Mouse (Mus musculus) CH12.LX (cell line): ENCODE results near the gene Rsph10b. TPM values are rescaled to one million over a fixed set of nuclear protein-coding genes. Genes with fewer than 3 reads are reported as not detected.

Experiments
- DNase-seq: peaks from one replicate; pipeline ENCODE4 v3.0.0-alpha.2; 2013; ENCODE audit errors: extremely low read depth
- H3K27ac ChIP-seq: 2 replicates; pipeline ENCODE4 v1.5.1; 2012; ENCODE audit warnings: low read depth, mild to moderate bottlenecking, control low read depth, moderate library complexity; ENCODE audit not compliant: insufficient read depth
- H3K27me3 ChIP-seq: replicated peaks from 2 replicates; pipeline ENCODE3; 2012; ENCODE audit warnings: inconsistent platforms
- H3K36me3 ChIP-seq, 2 experiments: replicated peaks in 1 of 2; 2 replicates each; pipeline versions ENCODE3 to v1.6.1; 2012; ENCODE audit warnings: inconsistent platforms in 1 of 2, low read length in 1 of 2, mild to moderate bottlenecking in 1 of 2, mixed read lengths in 1 of 2, moderate library complexity in 1 of 2; ENCODE audit not compliant: control insufficient read depth in 1 of 2, insufficient read depth in 1 of 2
- H3K4me1 ChIP-seq, 2 experiments: 2 replicates each; pipeline ENCODE4 v1.6.1; 2012; ENCODE audit warnings: inconsistent platforms in 1 of 2, moderate library complexity in 1 of 2; ENCODE audit not compliant: insufficient read depth in 2 of 2, control insufficient read depth in 1 of 2
- H3K4me2 ChIP-seq: 2 replicates; pipeline ENCODE4 v1.6.1; 2012; ENCODE audit warnings: low read depth, mild to moderate bottlenecking, control low read depth; ENCODE audit not compliant: poor library complexity, insufficient read depth, severe bottlenecking
- H3K4me3 ChIP-seq, 3 experiments: fragments of 150-350 bp in 1 of 3; sonication (generic) in 1 of 3; replicated peaks in 1 of 3; 2 replicates each; pipeline versions ENCODE3 to v1.5.1; 2011 to 2012; ENCODE audit warnings: low read depth in 2 of 3, low read length in 2 of 3, mild to moderate bottlenecking in 2 of 3, moderate library complexity in 2 of 3, control low read depth in 1 of 3, improper control_type of control experiment in 1 of 3, inconsistent platforms in 1 of 3, mixed read lengths in 1 of 3; ENCODE audit not compliant: poor library complexity in 1 of 3
- H3K79me2 ChIP-seq: replicated peaks from 2 replicates; pipeline ENCODE4 v1.6.1; 2012; ENCODE audit warnings: mild to moderate bottlenecking, moderate library complexity; ENCODE audit not compliant: control insufficient read depth, poor library complexity, insufficient read depth, severe bottlenecking; ENCODE audit errors: extremely low read depth
- H3K9ac ChIP-seq: 2 replicates; pipeline ENCODE4 v1.6.1; 2012; ENCODE audit warnings: low read depth, mild to moderate bottlenecking, control low read depth, moderate library complexity; ENCODE audit not compliant: insufficient read depth
- H3K9me3 ChIP-seq: replicated peaks from 2 replicates; pipeline ENCODE3; 2012; ENCODE audit warnings: low read length, inconsistent platforms, mixed read lengths
- BHLHE40 ChIP-seq: IDR thresholded peaks from 2 replicates; pipeline ENCODE4 v1.6.1; 2011; ENCODE audit warnings: mild to moderate bottlenecking, low read depth, low read length, improper control_type of control experiment
- CHD1 ChIP-seq: IDR thresholded peaks from 2 replicates; pipeline ENCODE4 v1.6.1; 2012; ENCODE audit warnings: low read depth, low read length, improper control_type of control experiment, inconsistent platforms
- CHD2 ChIP-seq: IDR thresholded peaks from 2 replicates; pipeline ENCODE4 v1.6.1; 2011; ENCODE audit warnings: low read length, improper control_type of control experiment
- E2F4 ChIP-seq: IDR thresholded peaks from 2 replicates; pipeline ENCODE4 v1.6.1; 2011; ENCODE audit warnings: low read depth, low read length, improper control_type of control experiment; ENCODE audit not compliant: insufficient replicate concordance
- HCFC1 ChIP-seq: IDR thresholded peaks from 2 replicates; pipeline ENCODE4 v1.6.1; 2012; ENCODE audit warnings: low read depth, mild to moderate bottlenecking, inconsistent platforms, low read length, improper control_type of control experiment
- IRF4 ChIP-seq: IDR thresholded peaks from 2 replicates; pipeline ENCODE4 v1.6.1; 2014; ENCODE audit warnings: low read depth, mild to moderate bottlenecking, inconsistent platforms, low read length, improper control_type of control experiment
- MAZ ChIP-seq: IDR thresholded peaks from 2 replicates; pipeline ENCODE4 v1.6.1; 2012; ENCODE audit warnings: low read depth, mild to moderate bottlenecking, inconsistent platforms, low read length, improper control_type of control experiment, moderate library complexity
- MEF2A ChIP-seq: IDR thresholded peaks from 2 replicates; pipeline ENCODE4 v1.6.1; 2014; ENCODE audit warnings: low read depth, mild to moderate bottlenecking, inconsistent platforms, low read length, improper control_type of control experiment, borderline replicate concordance
- MXI1 ChIP-seq: IDR thresholded peaks from 2 replicates; pipeline ENCODE4 v1.6.1; 2011; ENCODE audit warnings: mild to moderate bottlenecking, low read depth, low read length, improper control_type of control experiment
- MYC ChIP-seq: IDR thresholded peaks from 2 replicates; pipeline ENCODE4 v1.6.1; 2011; ENCODE audit warnings: low read depth, mild to moderate bottlenecking, improper control_type of control experiment, low read length
- NRF1 ChIP-seq: IDR thresholded peaks from 2 replicates; pipeline ENCODE4 v1.6.1; 2014; ENCODE audit warnings: low read depth, mild to moderate bottlenecking, inconsistent platforms, low read length, improper control_type of control experiment, moderate library complexity
- POLR2AphosphoS2 ChIP-seq: IDR thresholded peaks from 2 replicates; pipeline ENCODE4 v1.6.1; 2011; ENCODE audit warnings: low read depth, low read length, improper control_type of control experiment
- RAD21 ChIP-seq: IDR thresholded peaks from 2 replicates; pipeline ENCODE4 v1.6.1; 2011; ENCODE audit warnings: low read depth, mild to moderate bottlenecking, low read length, improper control_type of control experiment, moderate library complexity
- SMC3 ChIP-seq: IDR thresholded peaks from 2 replicates; pipeline ENCODE4 v1.6.1; 2011; ENCODE audit warnings: low read depth, low read length, improper control_type of control experiment
- TBP ChIP-seq: conservative IDR thresholded peaks from 2 replicates; pipeline ENCODE4 v1.6.1; 2011; ENCODE audit warnings: low read depth, low read length, improper control_type of control experiment
- UBTF ChIP-seq: IDR thresholded peaks from 2 replicates; pipeline ENCODE4 v1.6.1; 2012; ENCODE audit warnings: low read depth, mild to moderate bottlenecking, inconsistent platforms, low read length, improper control_type of control experiment, moderate library complexity
- USF2 ChIP-seq: conservative IDR thresholded peaks from 2 replicates; pipeline ENCODE4 v1.6.1; 2011; ENCODE audit warnings: low read depth, low read length, improper control_type of control experiment
- ZC3H11A ChIP-seq: IDR thresholded peaks from 2 replicates; pipeline ENCODE4 v1.6.1; 2012; ENCODE audit warnings: low read depth, mild to moderate bottlenecking, inconsistent platforms, low read length, improper control_type of control experiment
- ZKSCAN1 ChIP-seq: IDR thresholded peaks from 2 replicates; pipeline ENCODE4 v1.6.1; 2012; ENCODE audit warnings: low read depth, inconsistent platforms, low read length, improper control_type of control experiment, borderline replicate concordance
- dilution Hi-C: fragments of 300-500 bp; cut with MboI; formaldehyde crosslinking; loops from 2 replicates; pipeline ENCODE4 v1.14.3; 2020; ENCODE audit warnings: low sequenced_read_pairs; ENCODE audit not compliant: extremely low pct_unique_long_range_greater_than_20kb, extremely low pct_ligation_motif_present
- in situ Hi-C: fragments of 300-500 bp; cut with MboI; formaldehyde crosslinking; loops from 3 replicates; pipeline ENCODE4 v1.14.3; 2019; ENCODE audit warnings: low sequenced_read_pairs, low pct_ligation_motif_present, low pct_unique_long_range_greater_than_20kb, mixed read lengths
- polyA plus RNA-seq: library from polyadenylated mRNA; unstranded; fragments of >175 nt; gene quantifications from 2 replicates; pipeline ENCODE4 v1.2.1, GENCODE M21; 2012; ENCODE audit warnings: low read depth; ENCODE audit not compliant: insufficient read length
- total RNA-seq, 2 experiments: library from RNA; depleted of rRNA; stranded (reverse); fragments of 300-350 nt in 1 of 2; fragments of >200 nt in 1 of 2; gene quantifications; 2 replicates each; pipeline ENCODE4 v1.2.3; 2012 to 2014

Rsph10b gene
- total and polyA plus RNA-seq, 3 experiments: 0.28 to 0.31 (median 0.30) TPM

GRCm38 (mm10) chr5:143897635-143898330 lies 35.1 kb upstream of the Rsph10b start, which contains the start of gene Ankrd61:
Gene Ankrd61 (minus strand): TSS chr5:143897685.
- in situ Hi-C loops: no loop called here
- no peak for DNase-seq
- TF ChIP-seq BHLHE40 (no peak), MEF2A (no peak), RAD21 (no peak), POLR2AphosphoS2 (no peak), SMC3 (no peak), NRF1 (no peak), IRF4 (no peak), ZC3H11A (no peak), MAZ (no peak), MXI1 (no peak), CHD2 (no peak), ZKSCAN1 (no peak), TBP (no peak), UBTF (no peak), HCFC1 (no peak), CHD1 (no peak), USF2 (no peak)
- dilution Hi-C loops: no loop called here
- H3K4me3 ChIP-seq: no peak within 1 kb of the TSS
- H3K27me3 ChIP-seq: no peaks in the 10 kb centered on the region
- no peak within 1 kb of the TSS for H3K9ac ChIP-seq
- no peaks in the 10 kb centered on the region for H3K9me3 ChIP-seq
- H3K4me2 ChIP-seq: no peak within 1 kb of the TSS
- H3K27ac ChIP-seq: no peak within 1 kb of the TSS
- no peaks in the 10 kb centered on the region for H3K79me2 ChIP-seq
- no peaks in the 10 kb centered on the region for H3K4me1 ChIP-seq
- peaks cover 51 to 90% of the 10 kb centered on the region in 2 experiments for H3K36me3 ChIP-seq

- in situ Hi-C loops: no loop called here
- TF ChIP-seq CHD2 (no peak), MYC (no peak), E2F4 (no peak)
- dilution Hi-C loops: no loop called here
- no peaks in the 10 kb centered on the region for H3K4me1 ChIP-seq
- no peak for DNase-seq
- H3K9me3 ChIP-seq: no peaks in the 10 kb centered on the region
- no peak overlapping the region for H3K27ac ChIP-seq
- H3K36me3 ChIP-seq: peaks cover 70 to 99% of the 10 kb centered on the region in 2 experiments
- H3K9ac ChIP-seq: no peak overlapping the region
- 0 out of 2 replicates have a peak, but pooled peaks cover 3% of the 10 kb centered on the region for H3K79me2 ChIP-seq
- no peak overlapping the region for H3K4me3 ChIP-seq
- H3K4me2 ChIP-seq: no peak overlapping the region
- no peaks in the 10 kb centered on the region for H3K27me3 ChIP-seq
These were observed 30.7 kb upstream of the Rsph10b start for GRCm38 (mm10) chr5:143902111-143902510.
